Mouse (Mus musculus): Measurements from ENCODE around the gene Srcin1. TPM values are rescaled to one million over a fixed set of nuclear protein-coding genes. Genes with fewer than 3 reads are reported as not detected.

Gene Srcin1
- total RNA-seq, 2 experiments from 2014 or later, result 0.19 to 0.20 TPM

GRCm38 (mm10) chr11:97510966-97511660 is 64.9 kb downstream of the Srcin1 start:
- intact Hi-C loops (cut with DNase I), result no loop called here
- peak; percentile 76 to 86 for DNase-seq

DNA sequence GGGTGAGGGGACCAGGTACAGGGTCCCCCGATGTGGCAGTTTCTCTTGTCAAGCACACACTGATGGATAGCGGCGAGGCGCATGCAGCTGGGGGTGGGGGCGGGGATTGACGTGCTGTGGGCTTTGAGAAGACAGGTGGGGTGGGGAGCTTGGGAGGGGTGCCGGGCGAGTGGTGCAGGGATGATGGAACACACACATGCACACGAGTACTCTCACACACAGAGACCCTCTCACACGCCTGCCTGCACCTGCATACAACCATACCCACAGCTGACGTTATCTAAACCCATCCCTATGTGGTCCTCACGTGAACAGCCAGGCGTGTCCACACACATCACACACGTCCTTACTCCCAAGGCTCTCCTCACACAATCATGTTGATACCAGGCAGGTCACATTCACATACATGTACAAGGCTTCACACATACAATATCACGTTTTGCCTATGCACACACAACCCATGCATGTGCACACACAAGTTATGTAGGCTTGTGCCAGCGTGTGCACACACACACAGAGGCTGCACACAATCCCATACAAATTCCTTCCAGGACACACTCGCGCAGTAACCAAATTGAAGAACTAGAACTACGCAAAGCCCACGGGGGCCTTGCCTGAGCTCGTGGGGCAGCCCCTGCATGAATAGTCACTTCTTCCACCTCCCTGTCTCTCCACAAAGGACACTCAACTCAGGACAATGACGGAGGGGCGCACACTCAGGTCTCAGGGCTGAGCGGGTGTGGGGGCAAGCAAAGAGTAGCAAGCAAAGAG is 66.1 kb downstream of the Srcin1 start:
- intact Hi-C loops (cut with DNase I), result no loop called here
- DNase-seq, result no peak

DNA sequence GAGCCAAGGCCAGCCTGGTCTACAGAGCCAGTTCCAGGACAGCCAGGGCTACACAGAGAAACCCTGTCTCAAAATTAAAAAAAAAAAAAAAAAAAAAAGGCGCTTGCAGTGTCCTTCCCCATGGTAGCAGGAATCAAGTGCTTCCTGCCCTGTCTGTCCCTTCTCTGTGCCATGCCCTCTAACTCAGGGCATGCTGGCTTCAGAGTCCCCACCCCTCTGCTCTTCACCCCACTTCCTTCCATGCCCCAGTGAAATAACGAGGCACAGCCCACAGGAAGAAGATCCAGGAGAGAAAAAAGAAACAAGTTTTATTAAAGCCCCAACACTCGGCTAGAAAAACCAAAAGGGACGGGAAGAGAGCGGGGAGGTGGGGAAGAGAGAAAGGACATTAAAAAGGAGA is 66.9 kb downstream of the Srcin1 start:
- no peak for DNase-seq
- intact Hi-C loops (cut with DNase I), result no loop called here

DNA sequence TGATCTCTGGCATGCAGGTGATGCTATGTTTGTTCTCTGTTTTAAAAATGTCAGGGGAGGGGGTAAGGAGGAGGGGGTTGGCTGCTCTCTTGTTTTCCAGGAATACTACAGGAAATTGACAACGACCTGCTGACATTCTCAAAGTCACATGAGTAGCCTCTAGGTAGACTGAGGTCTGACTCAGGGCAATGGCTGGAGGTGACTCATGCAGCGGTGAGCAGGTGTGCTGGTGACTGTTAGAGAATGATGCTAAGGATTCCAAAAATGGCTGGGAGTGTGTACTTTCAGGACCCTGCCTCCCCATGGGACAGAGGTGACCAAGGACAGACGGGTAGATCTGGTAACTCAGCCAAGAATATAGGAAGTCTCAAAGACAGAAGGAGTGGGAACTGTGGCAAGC is 67.8 kb downstream of the Srcin1 start:
- intact Hi-C loops (cut with DNase I), result no loop called here
- DNase-seq, result no peak

DNA sequence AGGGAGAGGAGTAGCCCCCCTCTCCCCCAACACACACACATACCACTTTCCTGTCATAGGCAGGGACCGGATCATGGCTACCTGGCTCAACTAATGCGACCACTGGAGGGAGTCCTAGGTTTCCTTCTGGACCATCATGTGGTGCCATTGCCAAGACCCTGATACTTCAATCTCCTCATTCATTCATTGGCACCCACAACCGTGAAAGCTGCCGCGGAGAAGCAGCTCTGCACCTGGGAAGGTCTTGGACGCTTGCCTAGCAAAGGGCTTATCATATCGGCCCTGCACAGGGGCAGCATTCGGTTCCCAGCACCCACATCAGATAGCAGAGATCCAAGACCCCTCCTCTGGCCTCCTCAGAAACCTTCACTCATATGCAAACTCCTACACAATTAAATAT is 69.7 kb downstream of the Srcin1 start:
- intact Hi-C loops (cut with DNase I), result no loop called here
- DNase-seq, result no peak

DNA sequence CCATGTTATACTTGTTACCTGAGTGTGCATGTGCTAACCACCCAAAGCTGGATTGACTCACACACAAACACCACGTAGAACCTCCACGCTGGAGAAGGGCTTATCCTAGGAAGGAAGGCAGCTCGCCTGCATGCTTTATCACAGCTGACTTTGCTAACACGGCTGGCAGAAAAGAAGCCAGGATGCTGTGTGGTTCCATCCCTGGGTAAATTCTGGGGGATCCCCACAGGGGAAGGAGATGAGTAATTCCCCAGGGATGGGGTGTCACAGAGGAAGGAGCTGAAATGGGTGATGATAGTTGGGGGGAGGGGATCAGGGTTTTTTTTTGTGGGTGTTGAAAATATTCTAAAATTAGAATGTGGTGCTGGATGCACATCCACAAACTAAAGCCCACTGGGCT is 70.2 kb downstream of the Srcin1 start:
- DNase-seq, result no peak
- intact Hi-C loops (cut with DNase I), result no loop called here

DNA sequence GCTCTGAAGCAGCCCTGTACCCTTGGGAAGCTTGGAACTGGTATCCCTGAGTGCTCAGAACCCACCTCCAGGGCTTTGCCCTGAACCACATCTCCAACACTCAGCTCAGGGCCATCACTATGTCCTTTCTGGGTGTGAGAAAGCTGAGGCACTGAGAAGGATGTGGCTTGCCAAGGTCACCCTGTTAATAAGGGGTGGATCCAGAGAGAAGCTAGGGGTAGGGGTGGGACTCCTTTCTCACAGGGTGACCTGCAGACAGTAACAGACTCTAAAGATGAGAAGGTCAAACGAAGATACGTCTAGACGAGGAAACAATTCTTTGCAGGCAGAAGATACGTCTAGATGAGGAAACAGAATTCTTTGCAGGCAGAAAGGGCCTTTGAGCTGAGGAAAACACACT is 73.1 kb downstream of the Srcin1 start:
- DNase-seq, result no peak
- intact Hi-C loops (cut with DNase I), result no loop called here

DNA sequence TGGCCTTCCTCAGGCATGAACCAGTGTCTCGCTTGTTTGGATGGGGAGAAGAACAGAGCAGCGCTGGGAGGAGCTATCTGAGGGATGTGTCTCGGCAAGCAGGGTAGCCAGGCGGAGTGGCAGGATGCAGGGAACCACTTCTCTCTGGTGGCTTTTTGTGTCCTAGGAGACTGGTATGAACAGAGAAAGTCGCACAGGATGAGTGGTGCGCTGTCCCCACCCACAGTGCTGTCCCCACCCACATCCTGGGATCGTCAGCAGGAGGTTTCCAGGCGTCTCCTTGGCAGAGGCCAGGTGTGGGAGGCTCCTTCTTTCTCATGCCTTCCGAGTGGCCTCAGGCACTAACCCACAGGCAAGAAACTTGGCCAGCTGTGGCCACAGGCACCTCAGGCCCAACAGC is 73.6 kb downstream of the Srcin1 start:
- intact Hi-C loops (cut with DNase I), result no loop called here

GRCm38 (mm10) chr11:97500720-97501448 is 75.1 kb downstream of the Srcin1 start:
- intact Hi-C loops (cut with DNase I), result no loop called here
- DNase-seq, result no peak

More for the DNA sequence above, 73.6 kb downstream of the Srcin1 start:
- DNase-seq, result no peak

DNA sequence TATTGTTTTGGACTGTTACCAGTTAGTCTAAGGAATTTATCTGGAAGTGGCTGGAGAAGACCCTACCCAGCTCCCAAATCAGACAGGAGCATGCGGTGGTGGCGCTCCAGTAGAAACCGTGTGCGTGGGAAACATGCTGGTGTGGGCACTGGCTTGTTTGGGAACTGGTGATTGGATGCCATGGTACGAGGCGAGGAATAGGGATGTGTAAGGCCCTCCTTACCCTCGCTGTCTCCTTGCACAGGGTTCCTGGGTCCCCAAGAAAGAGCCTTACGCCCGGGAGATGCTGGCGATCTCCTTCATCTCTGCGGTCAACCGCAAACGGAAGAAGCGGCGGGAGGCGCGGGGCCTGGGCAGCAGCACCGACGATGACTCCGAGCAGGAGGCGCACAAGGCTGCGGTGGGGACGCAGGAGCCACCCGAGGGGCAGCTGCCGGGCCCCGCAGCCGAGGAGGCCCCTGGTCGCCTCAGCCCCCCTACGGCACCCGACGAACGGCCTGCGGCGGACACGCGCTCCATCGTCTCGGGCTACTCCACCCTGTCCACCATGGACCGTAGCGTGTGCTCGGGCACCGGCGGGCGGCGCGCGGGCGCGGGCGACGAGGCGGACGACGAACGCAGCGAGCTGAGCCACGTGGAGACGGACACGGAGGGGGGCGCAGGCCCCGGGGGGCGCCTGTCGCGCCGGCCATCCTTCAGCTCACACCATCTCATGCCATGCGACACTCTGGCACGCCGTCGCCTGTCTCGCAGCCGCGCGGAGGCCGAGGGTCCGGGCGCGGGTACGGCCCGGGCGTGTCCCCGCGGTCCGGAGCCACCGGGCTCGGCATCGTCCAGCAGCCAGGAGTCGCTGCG is 75.9 kb downstream of the Srcin1 start, which contains the start of gene 4933428G20Rik:
4933428G20Rik (minus strand) TSS at position 476 of the 855 bp plus-strand sequence.
- intact Hi-C loops (cut with DNase I), result no loop called here
- DNase-seq, result no peak

DNA sequence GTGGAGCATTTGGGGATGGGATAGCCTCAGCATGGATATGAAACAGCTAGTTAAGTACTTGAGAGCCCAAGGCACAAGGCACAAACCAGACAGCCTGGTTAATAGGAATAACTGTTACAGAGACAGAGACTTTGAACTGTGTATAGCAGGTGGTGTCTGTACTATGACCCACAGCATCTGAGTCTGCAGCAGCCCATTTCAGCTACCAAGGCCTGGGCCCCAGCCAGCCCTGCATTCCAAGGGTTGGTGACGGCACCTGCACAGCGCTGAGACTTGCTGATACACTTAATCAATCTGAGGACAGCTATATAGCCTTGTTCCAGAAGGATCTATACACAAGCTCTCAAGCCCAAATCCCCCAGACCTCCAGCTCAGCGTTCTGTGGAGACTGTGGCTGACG is 78.4 kb downstream of the Srcin1 start:
- DNase-seq, result no peak
- intact Hi-C loops (cut with DNase I), result no loop called here

DNA sequence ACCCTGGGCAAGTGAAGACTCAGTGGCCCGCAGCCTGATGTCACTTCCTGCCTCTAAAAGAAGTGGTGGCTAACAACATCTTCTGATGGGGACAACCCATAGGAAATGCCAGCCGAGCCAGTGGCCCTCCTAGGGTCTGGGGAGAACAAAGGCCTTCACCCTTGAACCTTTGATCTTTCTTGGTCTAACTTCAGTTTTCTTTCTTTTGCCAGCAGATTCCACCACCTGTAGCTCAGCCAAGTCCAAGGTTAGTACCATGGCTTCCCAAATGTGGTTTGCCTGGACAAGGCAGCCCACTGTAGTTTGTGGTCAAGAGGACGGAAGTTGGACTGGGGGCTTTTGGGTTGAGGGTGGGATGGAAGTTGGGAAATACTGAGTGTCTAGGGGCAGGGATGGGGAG is 83.2 kb downstream of the Srcin1 start:
- intact Hi-C loops (cut with DNase I), result no loop called here
- no peak for DNase-seq

DNA sequence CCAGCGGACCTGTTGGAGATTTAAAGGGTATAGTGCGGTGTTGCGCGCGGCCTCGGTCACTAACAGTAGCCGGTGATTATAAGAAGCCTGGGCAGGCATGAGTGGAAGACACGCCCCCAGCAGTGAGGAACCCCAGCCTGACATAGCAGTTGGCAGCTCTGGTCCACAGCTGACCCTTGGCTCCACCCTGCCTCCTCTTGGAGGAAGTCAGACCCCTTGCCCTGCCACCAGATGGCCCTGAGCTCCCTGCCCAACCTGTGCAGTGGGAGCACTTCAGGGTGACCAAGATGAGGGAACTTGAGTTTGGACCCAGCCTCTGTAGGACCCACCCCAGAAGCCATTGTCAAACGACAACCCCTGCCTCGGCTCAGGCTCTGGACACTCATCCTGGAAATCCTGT is 84.3 kb downstream of the Srcin1 start:
- no peak for DNase-seq
- intact Hi-C loops (cut with DNase I), result no loop called here

DNA sequence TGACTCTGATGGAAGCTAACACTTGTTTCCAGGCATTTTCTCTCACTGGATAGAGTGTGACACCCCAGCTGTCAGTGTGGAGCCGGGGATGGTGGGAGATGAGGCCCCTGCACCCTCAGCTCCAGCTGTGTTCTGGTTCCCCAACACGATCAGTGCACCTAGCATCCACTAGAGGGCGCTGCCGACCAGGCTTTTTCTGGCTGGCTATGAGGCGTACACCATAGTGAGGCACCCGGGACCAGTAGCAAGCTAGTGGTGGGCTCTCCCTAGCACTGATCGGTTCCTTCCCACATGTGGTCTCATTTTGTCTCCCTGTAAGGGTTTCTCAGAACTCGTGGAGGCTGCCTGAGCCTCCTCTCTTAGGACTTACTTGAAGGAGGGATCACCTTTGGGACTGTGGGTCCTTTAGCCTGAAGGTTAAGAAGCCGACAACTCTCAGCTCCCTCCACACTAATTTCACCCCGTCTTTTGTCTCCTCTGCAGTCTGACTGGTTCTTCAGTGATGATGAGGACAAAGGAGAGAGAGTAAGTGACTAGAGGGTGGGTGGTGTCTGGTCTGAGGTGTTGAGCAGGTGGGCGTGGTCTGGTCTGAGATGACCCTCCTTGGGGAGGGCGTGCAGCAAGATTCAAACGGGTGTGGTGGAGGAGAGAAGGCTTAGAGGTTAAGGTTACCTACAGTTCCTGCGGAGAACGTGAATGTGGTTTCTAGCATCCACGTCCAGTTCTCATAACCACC is 86.2 kb downstream of the Srcin1 start:
- intact Hi-C loops (cut with DNase I), result no loop called here
- peak; percentile 70 to 85 for DNase-seq

GRCm38 (mm10) chr11:97487656-97488055 is 88.3 kb downstream of the Srcin1 start:
- no peak for DNase-seq
- intact Hi-C loops (cut with DNase I), result no loop called here

DNA sequence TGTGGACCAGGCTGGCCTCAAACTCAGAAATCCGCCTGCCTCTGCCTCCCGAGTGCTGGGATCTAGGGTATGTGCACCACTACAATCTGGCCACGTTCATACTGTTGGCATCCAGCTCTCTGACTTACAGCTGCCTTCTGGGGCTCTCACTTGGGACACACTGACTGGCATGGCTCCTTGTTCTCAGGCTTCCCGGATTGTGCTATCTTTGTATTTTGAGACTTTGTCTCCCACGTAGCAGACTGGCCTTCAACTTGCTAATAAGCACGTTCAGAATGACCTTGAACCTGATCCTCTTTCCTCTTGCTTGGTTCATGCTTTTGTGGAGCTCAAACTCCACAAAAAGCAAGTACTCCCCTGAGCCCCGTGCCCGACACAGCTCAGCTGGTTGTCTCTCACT is 90.3 kb downstream of the Srcin1 start:
- DNase-seq, result no peak
- intact Hi-C loops (cut with DNase I), result no loop called here

GRCm38 (mm10) chr11:97479824-97480223 is 96.2 kb downstream of the Srcin1 start:
- peak; percentile 63 to 69 for DNase-seq

GRCm38 (mm10) chr11:97479085-97479484 is 96.9 kb downstream of the Srcin1 start:
- intact Hi-C loops (cut with DNase I), result loop anchor here (5.0 kb wide), 1 partner anchor 143 kb away; no protein-coding TSS in a partner anchor
- no peak for DNase-seq

More at GRCm38 (mm10) chr11:97479824-97480223, 96.2 kb downstream of the Srcin1 start:
- intact Hi-C loops (cut with DNase I), result loop anchor here (5.0 kb wide), 1 partner anchor 142 kb away; no protein-coding TSS in a partner anchor

- DNase-seq, result no peak
- intact Hi-C loops (cut with DNase I), result loop anchor here (5.0 kb wide), 1 partner anchor 144 kb away; no protein-coding TSS in a partner anchor
Measured at GRCm38 (mm10) chr11:97478345-97478744, 97.6 kb downstream of the Srcin1 start.

DNA sequence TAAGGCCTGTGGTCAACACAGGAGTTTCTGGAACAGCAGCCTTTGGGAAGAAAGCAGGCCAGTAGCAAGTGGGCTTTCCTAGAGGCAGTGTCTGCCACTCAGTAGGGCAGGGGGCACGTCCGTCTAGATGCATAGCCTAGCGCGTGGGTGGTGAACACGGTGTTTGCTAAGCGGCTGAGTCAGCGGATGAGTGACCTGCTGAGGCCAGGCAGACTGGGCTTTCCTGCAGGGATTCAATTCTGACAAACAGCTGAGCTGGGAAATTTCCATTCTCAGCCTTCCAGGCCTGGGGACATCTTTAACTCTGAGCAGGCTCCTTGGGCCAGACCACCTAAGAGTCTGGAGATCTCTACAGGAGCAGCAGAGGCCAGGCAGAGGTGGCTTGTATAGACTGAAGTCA is 98.6 kb downstream of the Srcin1 start:
- DNase-seq, result no peak
- intact Hi-C loops (cut with DNase I), result loop anchor here (5.0 kb wide), 1 partner anchor 145 kb away; no protein-coding TSS in a partner anchor
